In genomic region chr6:101198943-101199298, GRCm38 (mm10) we compare ENCODE assay signal across 8 mouse cellular contexts.
A peak's percentile ranks its signal among the peaks of the same experiment; 100 is the strongest.
DNase-seq lines count a peak whose midpoint lies in the region; ATAC-seq and TF ChIP-seq lines count a peak whose summit lies in the region.

No protein-coding gene starts in this region.

- H3K4me1 ChIP-seq in embryonic facial prominence, embryonic 12.5 days = peaks cover 28% of the 10 kb centered on the region
- no peaks in the 10 kb centered on the region for H3K4me1 ChIP-seq in hindbrain, postnatal 0 days (ENCODE audit: insufficient read depth, low read length)
- H3K4me1 ChIP-seq in olfactory bulb, adult 2 months (ENCODE audit: control insufficient read depth, insufficient read depth, low read length) = peaks cover 9% of the 10 kb centered on the region

- no peaks in the 10 kb centered on the region for H3K27me3 ChIP-seq in embryonic facial prominence, embryonic 12.5 days
- no peaks in the 10 kb centered on the region for H3K27me3 ChIP-seq in hindbrain, postnatal 0 days (ENCODE audit: insufficient read depth, low read length)

- no peak for TF ChIP-seq POLR2A in olfactory bulb, adult 2 months (IDR thresholded peaks at IDR 0.05; ENCODE audit: insufficient read depth, low read depth, low read length)

- no peaks in the 10 kb centered on the region for H3K9me3 ChIP-seq in embryonic facial prominence, embryonic 12.5 days
- H3K9me3 ChIP-seq in hindbrain, postnatal 0 days (ENCODE audit: low read length) = no peaks in the 10 kb centered on the region

- peak overlapping the region; percentile 20 for H3K9ac ChIP-seq in embryonic facial prominence, embryonic 12.5 days
- peak overlapping the region; percentile 37 for H3K9ac ChIP-seq in hindbrain, postnatal 0 days (replicated peaks; ENCODE audit: low read length)

- WGBS in embryonic facial prominence, embryonic 12.5 days = 10% methylated on average over 8 of the region's 8 CpGs
- 2% methylated on average over 8 of the region's 8 CpGs for WGBS in hindbrain, postnatal 0 days
- 4% methylated on average over 8 of the region's 8 CpGs for WGBS in olfactory bulb, adult 2 months

- H3K36me3 ChIP-seq in embryonic facial prominence, embryonic 12.5 days = no peaks in the 10 kb centered on the region
- H3K36me3 ChIP-seq in hindbrain, postnatal 0 days (ENCODE audit: insufficient read depth, low read length) = no peaks in the 10 kb centered on the region

- H3K4me2 ChIP-seq in embryonic facial prominence, embryonic 12.5 days (replicated peaks) = peak overlapping the region; percentile 57
- H3K4me2 ChIP-seq in hindbrain, postnatal 0 days (ENCODE audit: low read depth, low read length) = peak overlapping the region; percentile 80

- peak; percentile 23 to 25 for DNase-seq in layer of hippocampus, adult 8-10 months (ENCODE audit: low spot score in 2 of 2)
- no peak for DNase-seq in layer of hippocampus, adult 9-10 months (ENCODE audit: low spot score)
- DNase-seq in hindbrain, postnatal 0 days (ENCODE audit: low spot score) = peak; percentile 67
- no peak for DNase-seq in cerebellum, adult 9-11 months

- no peak for TF ChIP-seq CTCF in hindbrain, postnatal 0 days (IDR thresholded peaks at IDR 0.05; ENCODE audit: low read depth)
- TF ChIP-seq CTCF in olfactory bulb, adult 2 months (IDR thresholded peaks at IDR 0.05; ENCODE audit: insufficient read depth, low read depth, low read length) = no peak

- peak overlapping the region; percentile 30 for H3K4me3 ChIP-seq in embryonic facial prominence, embryonic 12.5 days
- peak overlapping the region; percentile 42 for H3K4me3 ChIP-seq in hindbrain, postnatal 0 days (ENCODE audit: low read length)
- peak overlapping the region; percentile 40 for H3K4me3 ChIP-seq in olfactory bulb, adult 2 months (ENCODE audit: insufficient read depth, low read depth, low read length)

- ATAC-seq in embryonic facial prominence, embryonic 12.5 days (ENCODE audit: insufficient number of reproducible peaks, insufficient read depth, low FRiP score, low TSS enrichment) = no peak
- peak; percentile 81 for ATAC-seq in hindbrain, postnatal 0 days
- ATAC-seq in CD4-positive, CD25-positive, alpha-beta regulatory T cell, adult 4 months = no peak
- ATAC-seq in megakaryocyte-erythroid progenitor cell, adult 5-6 weeks (replicated peaks; ENCODE audit: low FRiP score, low TSS enrichment, poor library complexity, severe bottlenecking) = no peak

- no peak overlapping the region; the same call in 1 of the 2 replicates for H3K27ac ChIP-seq in embryonic facial prominence, embryonic 12.5 days
- 0 out of 2 replicates have a peak overlapping the region, but pooled peaks have one; percentile 46 for H3K27ac ChIP-seq in hindbrain, postnatal 0 days
- H3K27ac ChIP-seq in olfactory bulb, adult 2 months (ENCODE audit: insufficient read depth, low read depth, low read length) = no peak overlapping the region

Comparison
In these comparisons a context has a peak if more than half of its experiments do, and no peak if none do; other contexts are left out.
1. DNase-seq: peak in layer of hippocampus, adult 8-10 months (2 of 2) and hindbrain, postnatal 0 days (single experiment); none in layer of hippocampus, adult 9-10 months (single experiment) and cerebellum, adult 9-11 months (single experiment).
2. Peak in every context shown above with its lines, with median percentiles within 50 percentile points of each other: H3K4me3 ChIP-seq.